Mouse (Mus musculus): Measurements from ENCODE around the gene Aldh3a1. TPM values are rescaled to one million over a fixed set of nuclear protein-coding genes. Genes with fewer than 3 reads are reported as not detected.
A peak's percentile ranks its signal among the peaks of the same experiment; 100 is the strongest.
"Not testable (repeated sequence)": the region's sequence is repeated elsewhere in the genome, so short reads cannot be mapped to it uniquely, and the experiment has no call there.

The Aldh3a1 gene
- 0.25 and 0.42 TPM in 2 replicates for polyA plus RNA-seq (2015; fragmentation: Nextera tagmentation; extraction: Ambion mirVana)

DNA sequence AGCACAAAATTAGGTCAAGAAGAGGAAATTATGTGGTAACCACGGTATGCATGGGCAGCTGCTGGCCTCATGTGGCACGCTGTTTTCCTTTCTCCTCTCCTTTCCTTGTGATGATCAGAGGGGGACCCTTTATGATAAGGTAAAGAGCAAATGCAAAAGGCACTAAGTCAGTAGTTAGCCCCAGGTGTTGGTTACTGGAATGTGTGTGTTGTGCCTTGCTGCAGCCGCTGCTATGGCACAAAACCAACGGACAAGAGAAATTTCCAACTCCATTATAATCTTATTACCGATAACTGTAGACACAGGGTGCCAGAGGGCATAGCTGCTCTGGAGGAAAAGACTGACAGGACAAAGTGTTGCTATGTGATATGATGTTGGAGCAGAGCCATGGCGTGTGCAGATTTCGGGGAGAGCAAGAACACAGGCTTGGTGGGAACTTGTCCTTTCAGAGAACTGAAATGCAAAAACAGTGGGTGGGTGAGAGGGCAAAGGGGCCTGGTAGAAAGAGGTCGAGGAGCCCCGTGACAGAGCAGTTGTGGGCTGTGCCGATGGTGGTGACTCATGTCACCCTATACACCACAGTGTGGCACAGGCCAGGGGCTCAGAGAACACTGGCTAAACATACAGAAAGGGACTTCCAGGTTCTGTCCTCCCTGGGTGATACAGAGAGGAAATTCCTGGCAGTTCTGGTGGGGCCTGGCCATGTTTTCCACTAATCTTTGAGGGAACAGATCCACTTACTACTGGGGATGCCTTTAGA, at the start of gene Aldh3a1:
Aldh3a1 (plus strand) TSS at position 51 of the 760 bp plus-strand sequence.
- Histone ChIP-seq H3K4me1 (replicated peaks) (peaks cover 29% of the 10 kb centered on the region), H3K9ac (no peak within 1 kb of the TSS), H3K4me2 (peak within 1 kb of the TSS; percentile 11; the same call in 1 of the 2 replicates), H3K9me3 (replicated peaks) (no peaks in the 10 kb centered on the region), H3K4me3 (no peak within 1 kb of the TSS), H3K27ac (peak within 1 kb of the TSS; percentile 45), H3K36me3 (no peaks in the 10 kb centered on the region), H3K27me3 (peaks cover 31% of the 10 kb centered on the region)
- peak; percentile 65 for ATAC-seq (replicated peaks; ENCODE audit: insufficient number of reproducible peaks, insufficient read depth, low FRiP score, low read depth)
- WGBS = 36% methylated on average over 10 of the region's 10 CpGs

DNA sequence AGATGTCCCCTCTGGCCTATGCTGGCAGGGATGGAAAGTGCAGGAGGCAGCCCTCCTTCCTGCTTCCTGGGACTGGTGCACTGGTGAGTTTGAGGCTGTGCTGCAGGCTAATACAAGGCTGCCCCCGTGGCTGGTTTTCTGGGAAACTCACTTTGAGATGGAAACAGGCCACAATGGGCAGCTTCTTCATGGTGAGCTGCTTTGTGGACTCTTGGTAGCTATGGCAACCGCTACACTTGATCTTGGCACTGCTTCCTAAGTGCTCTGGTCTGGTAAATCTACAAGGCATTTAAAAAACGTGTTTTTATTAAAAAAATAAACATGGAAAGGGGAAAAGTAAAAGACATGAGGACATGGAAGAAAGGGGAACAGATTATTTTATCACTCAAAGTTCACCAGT, 49.2 kb upstream of the Aldh3a1 start:
- 78% methylated on average over 3 of the region's 3 CpGs for WGBS
- H3K27me3 ChIP-seq = no peaks in the 10 kb centered on the region

DNA sequence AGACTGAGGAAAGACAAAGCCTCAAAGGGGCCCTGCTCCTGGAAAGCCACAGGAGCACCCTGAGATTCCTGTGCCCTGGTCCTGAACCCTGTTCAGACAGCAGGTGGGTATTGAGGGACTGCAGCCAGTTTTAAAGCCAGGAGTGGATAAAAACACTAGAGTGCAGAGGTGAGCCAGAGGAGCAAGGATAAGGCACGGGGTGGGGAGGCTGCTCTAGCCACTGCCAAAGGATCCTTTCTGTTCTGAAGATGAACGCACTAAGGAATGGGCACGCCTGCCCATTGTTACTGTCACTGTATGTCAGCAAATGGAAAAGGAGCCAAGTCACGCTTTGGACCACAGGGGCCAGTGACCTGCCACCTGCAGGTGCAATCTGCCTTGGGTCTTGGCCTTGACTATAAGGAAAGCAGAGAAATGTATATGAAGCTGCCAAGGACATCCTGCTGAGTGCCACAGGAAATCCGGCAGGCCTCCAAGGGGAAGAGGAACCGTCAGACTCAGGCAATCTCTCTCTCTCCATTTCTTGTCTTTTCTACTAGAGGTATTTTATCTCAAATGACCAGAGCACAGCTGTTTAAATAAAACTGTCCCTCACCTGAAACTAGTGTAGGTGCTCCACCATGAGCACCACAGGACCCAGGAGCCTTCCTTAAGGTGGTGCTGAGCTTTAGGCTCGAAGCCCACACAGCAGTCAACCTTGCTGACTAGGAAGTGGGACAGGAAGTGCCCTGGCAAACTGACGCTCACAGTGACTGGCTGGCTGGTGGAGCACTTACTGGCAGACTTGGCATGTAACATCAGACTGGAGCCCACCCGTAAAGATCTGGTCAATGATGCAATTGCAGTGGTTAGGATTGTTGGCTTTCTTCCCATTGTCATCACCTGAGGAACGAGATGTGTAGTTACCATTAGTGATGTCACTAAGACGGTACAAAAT, 47.3 kb upstream of the Aldh3a1 start:
- Histone ChIP-seq H3K9me3 (replicated peaks) (no peaks in the 10 kb centered on the region), H3K9ac (no peak overlapping the region), H3K27ac (no peak overlapping the region), H3K27me3 (no peaks in the 10 kb centered on the region), H3K4me2 (no peak overlapping the region), H3K4me1 (replicated peaks) (0 out of 2 replicates have a peak, but pooled peaks cover 2% of the 10 kb centered on the region), H3K4me3 (no peak overlapping the region), H3K36me3 (peaks cover 98% of the 10 kb centered on the region)
- WGBS = 66% methylated on average over 11 of the region's 11 CpGs
- ATAC-seq (replicated peaks; ENCODE audit: insufficient number of reproducible peaks, insufficient read depth, low FRiP score, low read depth) = no peak

More for the DNA sequence above, 49.2 kb upstream of the Aldh3a1 start:
- peaks cover 98% of the 10 kb centered on the region for H3K36me3 ChIP-seq
- no peak overlapping the region for H3K4me3 ChIP-seq
- 0 out of 2 replicates have a peak, but pooled peaks cover 2% of the 10 kb centered on the region for H3K4me1 ChIP-seq (replicated peaks)
- no peak overlapping the region for H3K27ac ChIP-seq
- no peaks in the 10 kb centered on the region for H3K9me3 ChIP-seq (replicated peaks)
- H3K9ac ChIP-seq = no peak overlapping the region
- no peak for ATAC-seq (replicated peaks; ENCODE audit: insufficient number of reproducible peaks, insufficient read depth, low FRiP score, low read depth)
- H3K4me2 ChIP-seq = no peak overlapping the region

DNA sequence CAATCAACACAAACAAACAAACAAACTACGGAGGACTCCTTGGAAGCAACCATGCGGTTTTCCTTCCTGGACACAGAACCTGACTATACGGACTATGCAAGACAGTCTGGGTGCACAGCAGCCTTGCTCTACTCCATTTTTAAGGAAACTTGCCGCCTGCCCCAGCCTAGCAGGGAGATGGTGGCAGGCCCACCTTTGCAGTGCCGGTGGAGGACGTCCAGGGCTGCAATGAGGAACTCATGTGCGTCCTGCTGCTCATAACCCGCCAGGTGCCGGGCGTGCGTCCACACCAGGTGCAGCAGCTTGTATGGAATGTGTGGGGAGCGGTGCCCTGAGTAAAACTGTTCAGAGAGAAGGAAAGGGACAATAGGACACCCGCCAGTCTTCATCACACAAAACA, 46.2 kb upstream of the Aldh3a1 start:
- Histone ChIP-seq H3K36me3 (peaks cover 100% of the 10 kb centered on the region), H3K9ac (no peak overlapping the region), H3K4me1 (replicated peaks) (no peaks in the 10 kb centered on the region), H3K4me2 (no peak overlapping the region), H3K4me3 (no peak overlapping the region), H3K27ac (no peak overlapping the region), H3K27me3 (no peaks in the 10 kb centered on the region), H3K9me3 (replicated peaks) (no peaks in the 10 kb centered on the region)
- no peak for ATAC-seq (replicated peaks; ENCODE audit: insufficient number of reproducible peaks, insufficient read depth, low FRiP score, low read depth)
- WGBS = 91% methylated on average over 13 of the region's 13 CpGs

DNA sequence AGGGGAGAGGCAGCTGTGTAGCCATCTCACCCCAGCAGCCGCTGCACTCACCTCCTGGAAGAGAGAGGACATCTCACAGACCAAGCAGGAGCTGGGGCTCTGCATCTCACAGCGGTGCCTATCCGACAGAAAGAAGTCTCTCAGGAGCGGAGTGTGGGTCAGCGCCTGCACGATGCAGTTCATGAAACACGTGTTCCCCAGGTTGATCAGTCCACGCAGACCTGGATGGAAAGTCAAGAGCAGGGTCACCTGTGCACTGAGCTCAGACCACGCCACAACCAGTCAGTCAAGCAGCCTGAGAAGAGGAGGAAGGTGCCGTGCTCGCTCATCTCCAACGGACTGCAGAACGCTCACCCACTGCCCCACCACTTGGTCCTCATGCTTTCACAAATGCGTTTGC, 44.6 kb upstream of the Aldh3a1 start:
- Histone ChIP-seq H3K36me3 (peaks cover 97% of the 10 kb centered on the region), H3K4me3 (no peak overlapping the region), H3K9ac (no peak overlapping the region), H3K27me3 (no peaks in the 10 kb centered on the region), H3K4me2 (no peak overlapping the region), H3K27ac (no peak overlapping the region), H3K9me3 (replicated peaks) (no peaks in the 10 kb centered on the region), H3K4me1 (replicated peaks) (no peaks in the 10 kb centered on the region)
- ATAC-seq (replicated peaks; ENCODE audit: insufficient number of reproducible peaks, insufficient read depth, low FRiP score, low read depth) = no peak
- WGBS = 95% methylated on average over 14 of the region's 14 CpGs

DNA sequence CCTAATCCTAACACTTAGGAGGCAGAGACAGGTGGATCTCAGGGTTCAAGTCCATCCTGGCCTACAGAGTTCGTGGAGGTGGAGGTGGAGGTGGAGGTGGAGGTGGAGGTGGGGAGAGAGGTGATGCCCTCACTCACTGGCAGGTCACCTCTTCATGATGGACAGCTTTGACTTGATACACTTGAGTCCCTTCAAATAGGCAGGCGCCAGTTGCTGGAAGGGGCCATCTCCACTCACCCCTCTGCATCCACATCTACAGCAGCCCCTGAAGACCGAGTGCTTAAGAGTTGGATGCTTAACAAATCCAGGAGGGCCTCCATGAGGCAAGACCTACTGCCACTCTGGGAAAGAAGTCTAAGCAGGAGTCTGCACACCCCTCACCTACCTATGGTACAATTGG, 44.0 kb upstream of the Aldh3a1 start:
- peaks cover 91% of the 10 kb centered on the region for H3K36me3 ChIP-seq
- no peaks in the 10 kb centered on the region for H3K27me3 ChIP-seq
- H3K4me3 ChIP-seq = no peak overlapping the region
- no peak overlapping the region for H3K4me2 ChIP-seq
- ATAC-seq (replicated peaks; ENCODE audit: insufficient number of reproducible peaks, insufficient read depth, low FRiP score, low read depth) = no peak
- peaks cover 4% of the 10 kb centered on the region for H3K4me1 ChIP-seq (replicated peaks)
- H3K9ac ChIP-seq = no peak overlapping the region
- H3K9me3 ChIP-seq (replicated peaks) = no peaks in the 10 kb centered on the region
- no peak overlapping the region for H3K27ac ChIP-seq
- WGBS = 79% methylated on average over 3 of the region's 3 CpGs

DNA sequence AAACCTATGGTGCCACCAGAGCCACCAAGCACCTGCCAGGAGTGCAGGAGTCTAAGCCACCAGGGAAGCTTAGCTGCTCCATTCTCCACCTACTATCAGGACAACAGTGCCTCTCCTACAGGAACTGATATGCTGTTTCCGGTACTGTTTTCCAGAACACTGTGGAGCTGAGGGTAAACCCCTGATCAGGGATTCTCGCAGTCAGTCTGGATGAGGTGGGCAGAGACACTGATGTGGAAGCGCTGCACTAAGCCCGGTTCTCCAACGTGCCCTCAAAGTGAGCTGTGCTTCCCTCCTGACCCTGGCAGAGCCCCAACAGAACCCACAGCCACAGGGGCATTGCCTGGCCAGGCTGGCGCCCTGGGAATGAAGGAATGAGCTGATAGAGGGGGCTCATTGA, 43.0 kb upstream of the Aldh3a1 start:
- no peak for ATAC-seq (replicated peaks; ENCODE audit: insufficient number of reproducible peaks, insufficient read depth, low FRiP score, low read depth)
- WGBS = 78% methylated on average over 6 of the region's 6 CpGs
- Histone ChIP-seq H3K27ac (no peak overlapping the region), H3K9ac (no peak overlapping the region), H3K36me3 (peaks cover 81% of the 10 kb centered on the region), H3K9me3 (replicated peaks) (no peaks in the 10 kb centered on the region), H3K4me3 (no peak overlapping the region), H3K4me1 (replicated peaks) (peaks cover 13% of the 10 kb centered on the region), H3K27me3 (no peaks in the 10 kb centered on the region), H3K4me2 (no peak overlapping the region)

DNA sequence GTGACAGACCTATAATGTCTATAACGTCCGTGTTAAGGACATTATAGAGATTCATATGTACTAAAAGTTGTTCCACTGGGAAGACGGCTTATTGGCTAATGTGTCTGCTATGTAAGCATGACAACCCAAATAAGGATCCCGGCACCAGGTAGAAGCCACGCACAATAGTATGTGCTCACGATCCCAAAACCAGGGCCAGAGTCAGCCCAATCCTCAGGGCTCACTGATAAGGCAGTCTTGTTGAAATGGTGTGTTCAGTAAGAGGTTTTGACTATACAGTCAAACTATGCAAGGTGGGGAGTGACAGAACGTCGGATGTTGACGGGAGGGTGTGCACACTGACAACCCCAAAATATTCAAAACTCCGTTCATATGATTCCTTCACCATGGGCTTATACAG, 42.5 kb upstream of the Aldh3a1 start:
- Histone ChIP-seq H3K27ac (no peak overlapping the region), H3K9me3 (replicated peaks) (no peaks in the 10 kb centered on the region), H3K27me3 (no peaks in the 10 kb centered on the region), H3K4me3 (no peak overlapping the region), H3K4me1 (replicated peaks) (peaks cover 13% of the 10 kb centered on the region), H3K36me3 (peaks cover 76% of the 10 kb centered on the region), H3K9ac (no peak overlapping the region), H3K4me2 (no peak overlapping the region)
- WGBS = 88% methylated on average over 10 of the region's 10 CpGs
- no peak for ATAC-seq (replicated peaks; ENCODE audit: insufficient number of reproducible peaks, insufficient read depth, low FRiP score, low read depth)

DNA sequence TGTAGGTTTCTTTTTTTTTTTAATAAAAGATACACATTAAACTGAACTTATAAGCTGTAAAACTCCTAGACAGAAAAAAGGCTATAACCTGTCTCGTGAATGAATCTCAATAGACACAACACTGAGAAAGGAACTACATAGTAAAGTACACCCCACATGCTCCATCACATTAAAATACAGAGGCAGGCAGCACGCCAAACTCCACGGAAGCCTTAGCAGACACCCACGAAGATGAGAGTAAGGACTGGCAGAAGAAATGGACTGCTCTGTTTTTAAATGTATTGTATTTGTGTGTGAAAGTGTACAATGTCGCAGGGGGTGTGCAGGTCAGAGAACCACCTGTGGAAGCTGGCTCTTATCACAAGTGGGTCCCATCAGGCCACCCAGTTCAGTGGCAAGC, 37.2 kb upstream of the Aldh3a1 start:
- Histone ChIP-seq H3K4me2 (no peak overlapping the region), H3K4me1 (replicated peaks) (peaks cover 34% of the 10 kb centered on the region), H3K27me3 (no peaks in the 10 kb centered on the region), H3K4me3 (no peak overlapping the region), H3K9me3 (replicated peaks) (no peaks in the 10 kb centered on the region), H3K9ac (no peak overlapping the region), H3K36me3 (peaks cover 25% of the 10 kb centered on the region), H3K27ac (no peak overlapping the region)
- ATAC-seq (replicated peaks; ENCODE audit: insufficient number of reproducible peaks, insufficient read depth, low FRiP score, low read depth) = no peak
- 78% methylated on average over 5 of the region's 5 CpGs for WGBS

DNA sequence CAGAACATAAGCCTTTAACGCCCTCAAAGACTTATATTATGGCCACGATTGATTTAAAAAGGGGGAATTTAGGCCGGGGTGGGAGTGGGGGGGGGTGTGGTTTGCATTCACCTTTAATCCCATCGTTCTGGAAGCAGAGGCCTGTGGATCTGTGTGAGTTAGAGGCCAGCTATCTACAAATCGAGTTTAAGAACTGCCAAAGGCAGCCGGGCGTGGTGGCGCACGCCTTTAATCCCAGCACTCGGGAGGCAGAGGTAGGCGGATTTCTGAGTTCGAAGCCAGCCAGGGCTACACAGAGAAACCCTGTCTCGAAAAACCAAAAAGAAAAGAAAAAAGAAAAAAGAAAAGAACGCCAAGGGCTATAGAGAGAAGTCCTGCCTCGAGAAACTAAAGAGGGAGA, 33.9 kb upstream of the Aldh3a1 start:
- not testable (repeated sequence) for H3K27ac ChIP-seq; ATAC-seq (replicated peaks; ENCODE audit: insufficient number of reproducible peaks, insufficient read depth, low FRiP score, low read depth); H3K36me3 ChIP-seq; H3K9me3 ChIP-seq (replicated peaks); H3K27me3 ChIP-seq
- Histone ChIP-seq H3K4me1 (replicated peaks) (peaks cover 30% of the 10 kb centered on the region), H3K4me2 (peak overlapping the region; percentile 85), H3K9ac (peak overlapping the region; percentile 100), H3K4me3 (peak overlapping the region; percentile 100)
- 30% methylated on average over 15 of the region's 15 CpGs for WGBS

DNA sequence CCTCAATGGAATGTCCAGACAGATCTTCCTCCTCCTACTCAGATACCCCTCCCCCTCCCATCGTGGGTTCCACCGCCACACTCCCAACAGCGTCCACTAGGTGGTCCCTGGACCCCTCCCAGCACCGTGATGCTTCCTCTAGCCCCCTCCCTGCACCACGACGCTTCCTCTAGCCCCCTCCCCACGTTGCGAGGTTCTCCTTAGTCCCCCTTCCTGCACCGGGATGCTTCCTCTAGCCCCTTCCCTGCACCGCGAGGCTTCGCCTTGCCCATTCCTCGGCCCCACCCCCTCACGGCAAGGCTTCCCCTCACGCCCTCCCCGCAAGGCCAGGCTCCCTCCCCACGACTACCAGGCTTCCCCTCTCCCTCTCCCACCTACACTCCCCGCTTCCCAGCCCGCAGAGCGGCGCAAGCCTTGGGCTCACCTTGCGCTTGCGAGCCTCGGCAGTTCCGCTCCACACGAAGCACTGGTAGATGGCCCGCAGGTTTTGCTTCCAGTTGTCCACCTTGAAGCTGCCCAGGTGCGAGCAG, 33.0 kb upstream of the Aldh3a1 start:
- peak; percentile 38 for ATAC-seq (replicated peaks; ENCODE audit: insufficient number of reproducible peaks, insufficient read depth, low FRiP score, low read depth)
- Histone ChIP-seq H3K36me3 (0 out of 2 replicates have a peak, but pooled peaks cover 2% of the 10 kb centered on the region), H3K27me3 (no peaks in the 10 kb centered on the region), H3K4me2 (peak overlapping the region; percentile 85), H3K9me3 (replicated peaks) (no peaks in the 10 kb centered on the region), H3K9ac (peak overlapping the region; percentile 100), H3K4me3 (peak overlapping the region; percentile 100), H3K4me1 (replicated peaks) (peaks cover 22% of the 10 kb centered on the region), H3K27ac (peak overlapping the region; percentile 99)
- under 1% methylated on average over 28 of the region's 28 CpGs for WGBS
